Mouse (Mus musculus): ENCODE measurements around the gene Mrpl38.

DNA sequence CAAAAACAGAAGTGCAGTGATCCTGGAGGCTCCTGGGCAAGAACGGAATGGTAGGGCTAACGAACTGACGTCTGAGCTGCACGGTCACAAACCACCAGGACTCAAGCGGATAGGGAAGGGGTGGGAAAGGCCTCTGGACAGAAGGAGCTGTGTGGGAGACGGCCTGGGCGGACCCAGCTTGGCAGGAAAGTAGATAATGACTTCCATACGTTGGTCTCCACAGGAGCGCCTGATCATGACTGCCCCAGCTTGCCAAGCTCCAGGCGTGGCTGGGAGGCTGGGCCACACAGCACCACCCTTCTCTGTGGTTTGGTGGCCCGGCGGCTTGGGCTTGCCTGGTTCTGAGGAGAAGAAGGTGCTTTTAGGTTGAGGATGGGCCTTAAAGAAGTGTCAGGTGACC, 21.4 kb downstream of the Mrpl38 start:
- TF ChIP-seq CTCF (IDR thresholded peaks at IDR 0.05; ENCODE audit: low read depth, low read length) (no peak), POLR2A (IDR thresholded peaks at IDR 0.05; ENCODE audit: borderline replicate concordance, low read depth, low read length) (no peak)
